Mouse (Mus musculus) MEL (cell line): ENCODE data around the gene Snrnp70.
A peak's percentile ranks its signal among the peaks of the same experiment; 100 is the strongest.

Experiments used
- EP300 ChIP-seq, 2 experiments: IDR thresholded peaks; 2 replicates each; pipeline ENCODE4 v1.6.1; 2011; ENCODE audit warnings: improper control_type of control experiment in 2 of 2, low read length in 2 of 2, low read depth in 1 of 2, mild to moderate bottlenecking in 1 of 2
- MEF2A ChIP-seq: IDR thresholded peaks from 2 replicates; pipeline ENCODE4 v1.6.1; 2014; ENCODE audit warnings: low read depth, mild to moderate bottlenecking, inconsistent platforms, low read length, improper control_type of control experiment; ENCODE audit not compliant: poor library complexity, insufficient replicate concordance, severe bottlenecking; ENCODE audit errors: extremely low read depth
- POLR2A ChIP-seq, 2 experiments: IDR thresholded peaks; 2 replicates each; pipeline ENCODE4 v1.6.1; 2011 to 2012; ENCODE audit warnings: low read length in 2 of 2, mild to moderate bottlenecking in 2 of 2, control low read depth in 1 of 2, improper control_type of control experiment in 1 of 2, low read depth in 1 of 2, moderate library complexity in 1 of 2; ENCODE audit not compliant: control insufficient read depth in 1 of 2, insufficient read depth in 1 of 2, poor library complexity in 1 of 2

DNA sequence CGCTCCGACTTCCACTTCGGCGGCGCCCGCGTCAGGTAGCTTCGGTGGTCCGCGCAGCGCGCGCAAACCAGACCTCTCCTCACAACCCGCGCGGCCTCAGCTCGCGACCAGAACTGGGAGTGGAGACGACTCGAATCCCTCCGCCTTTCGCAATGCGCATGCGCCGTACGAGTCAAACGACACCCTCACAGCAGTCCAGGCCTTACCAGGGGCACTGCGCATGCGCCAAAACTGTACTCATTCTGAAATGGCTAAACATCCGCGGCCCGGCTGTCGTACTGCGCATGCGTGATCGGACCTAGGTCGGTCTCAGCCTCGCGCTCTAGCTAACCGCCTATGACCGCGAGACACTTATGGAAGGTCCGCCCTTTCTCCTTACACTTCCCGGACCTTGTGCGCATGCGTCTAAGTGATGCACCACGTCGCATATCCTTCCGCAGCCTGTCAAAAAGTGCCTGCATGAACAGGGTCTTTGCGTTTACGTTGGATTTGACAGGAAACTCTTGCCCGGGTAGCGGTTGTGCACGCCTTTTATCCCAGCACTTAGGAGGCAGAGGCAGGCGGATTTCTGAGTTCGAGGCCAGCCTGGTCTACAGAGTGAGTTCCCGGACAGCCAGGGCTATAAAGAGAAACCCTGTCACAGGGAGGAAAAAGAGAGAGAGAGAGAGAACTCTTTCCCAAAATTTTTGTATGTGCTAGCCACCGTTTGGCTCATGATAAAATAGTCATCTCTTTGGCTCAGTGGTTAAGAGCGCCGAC is at the start of gene Snrnp70:
- TF ChIP-seq MEF2A = no peak
- no peak; a peak in 1 of 4 replicates for TF ChIP-seq EP300 (IDR thresholded peaks at IDR 0.05; ENCODE audit: low read depth in 1 of 2, low read length in 2 of 2)
- peak; percentile 60 to 93; a peak in 3 of 4 replicates for TF ChIP-seq POLR2A (IDR thresholded peaks at IDR 0.05; ENCODE audit: control insufficient read depth in 1 of 2, insufficient read depth in 1 of 2, low read depth in 1 of 2, low read length in 2 of 2, poor library complexity in 1 of 2)
